Mouse (Mus musculus): ENCODE measurements around the gene Depdc1b.

Gene Depdc1b

GRCm38 (mm10) chr13:108357362-108357761 is 41.2 kb downstream of the Depdc1b start:
- no peak for DNase-seq (ENCODE audit: low read depth, low spot score)
- Histone ChIP-seq H3K27me3 (ENCODE audit: control insufficient read depth, insufficient read depth, low read length, poor library complexity, severe bottlenecking) (no peaks in the 10 kb centered on the region), H3K36me3 (ENCODE audit: control insufficient read depth, insufficient read depth, low read length, poor library complexity, severe bottlenecking) (no peaks in the 10 kb centered on the region)

GRCm38 (mm10) chr13:108358228-108358627 is 42.1 kb downstream of the Depdc1b start:
- Histone ChIP-seq H3K27me3 (ENCODE audit: control insufficient read depth, insufficient read depth, low read length, poor library complexity, severe bottlenecking) (no peaks in the 10 kb centered on the region), H3K36me3 (ENCODE audit: control insufficient read depth, insufficient read depth, low read length, poor library complexity, severe bottlenecking) (no peaks in the 10 kb centered on the region)
- DNase-seq (ENCODE audit: low read depth, low spot score): no peak

DNA sequence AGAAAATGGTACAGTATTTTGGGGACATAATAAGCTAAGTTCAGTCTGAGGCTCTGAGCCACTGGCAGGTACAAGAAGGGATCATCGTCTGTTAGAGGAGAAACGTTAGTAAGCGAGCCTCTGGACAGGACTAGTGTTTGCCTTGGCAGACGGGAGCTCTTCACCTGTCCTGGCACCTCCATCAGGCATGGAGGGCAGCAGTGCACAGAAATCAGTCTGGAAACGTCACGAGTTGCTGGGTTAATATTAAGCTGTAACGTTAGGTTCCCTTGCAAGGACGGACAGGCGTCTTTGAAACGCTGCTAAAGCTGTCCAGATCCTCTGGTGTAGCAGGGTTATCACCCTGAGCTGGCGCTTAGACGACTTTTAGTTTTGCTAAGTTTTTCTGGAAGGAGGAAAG is 51.4 kb downstream of the Depdc1b start:
- no peaks in the 10 kb centered on the region for H3K36me3 ChIP-seq (ENCODE audit: control insufficient read depth, insufficient read depth, low read length, poor library complexity, severe bottlenecking)
- no peaks in the 10 kb centered on the region for H3K27me3 ChIP-seq (ENCODE audit: control insufficient read depth, insufficient read depth, low read length, poor library complexity, severe bottlenecking)
- no peak for DNase-seq (ENCODE audit: low read depth, low spot score)

GRCm38 (mm10) chr13:108370241-108370941 is 54.3 kb downstream of the Depdc1b start:
- Histone ChIP-seq H3K36me3 (ENCODE audit: control insufficient read depth, insufficient read depth, low read length, poor library complexity, severe bottlenecking) (no peaks in the 10 kb centered on the region), H3K27me3 (ENCODE audit: control insufficient read depth, insufficient read depth, low read length, poor library complexity, severe bottlenecking) (no peaks in the 10 kb centered on the region)
- DNase-seq (ENCODE audit: low read depth, low spot score): no peak

DNA sequence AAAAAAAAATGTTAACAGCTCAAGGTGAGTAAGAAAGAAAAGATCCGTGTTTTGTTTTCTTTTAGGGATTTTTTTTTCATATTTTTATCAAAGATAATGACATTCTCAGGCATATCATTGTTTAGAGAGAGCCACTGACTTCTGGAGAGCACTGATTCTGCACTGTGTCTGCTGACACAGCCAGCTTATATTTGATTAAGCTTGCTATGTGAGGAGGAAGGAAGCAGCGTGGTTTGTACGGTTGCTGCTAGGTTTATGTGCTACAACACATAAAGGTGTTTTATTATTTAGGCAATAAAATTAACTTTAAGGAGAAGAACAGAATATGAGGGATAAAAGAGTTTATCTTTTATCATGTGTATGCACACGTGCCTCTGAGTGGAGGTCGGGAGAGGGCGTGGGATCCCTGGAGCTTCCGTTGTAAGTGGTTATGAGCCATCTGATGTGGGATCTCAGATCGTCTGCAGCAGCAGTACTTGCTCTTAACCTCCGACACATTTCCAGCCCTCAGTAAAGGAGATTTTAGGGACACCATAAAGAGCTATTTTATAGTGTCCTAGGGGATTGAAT is 55.3 kb downstream of the Depdc1b start:
- no peaks in the 10 kb centered on the region for H3K27me3 ChIP-seq (ENCODE audit: control insufficient read depth, insufficient read depth, low read length, poor library complexity, severe bottlenecking)
- H3K36me3 ChIP-seq (ENCODE audit: control insufficient read depth, insufficient read depth, low read length, poor library complexity, severe bottlenecking): no peaks in the 10 kb centered on the region
- no peak for DNase-seq (ENCODE audit: low read depth, low spot score)

- no peaks in the 10 kb centered on the region for H3K36me3 ChIP-seq (ENCODE audit: control insufficient read depth, insufficient read depth, low read length, poor library complexity, severe bottlenecking)
- H3K27me3 ChIP-seq (ENCODE audit: control insufficient read depth, insufficient read depth, low read length, poor library complexity, severe bottlenecking): no peaks in the 10 kb centered on the region
- no peak for DNase-seq (ENCODE audit: low read depth, low spot score)
These were observed 57.1 kb downstream of the Depdc1b start for GRCm38 (mm10) chr13:108373231-108373630.

- no peaks in the 10 kb centered on the region for H3K36me3 ChIP-seq (ENCODE audit: control insufficient read depth, insufficient read depth, low read length, poor library complexity, severe bottlenecking)
- no peak for DNase-seq (ENCODE audit: low read depth, low spot score)
- H3K27me3 ChIP-seq (ENCODE audit: control insufficient read depth, insufficient read depth, low read length, poor library complexity, severe bottlenecking): no peaks in the 10 kb centered on the region
These were observed 60.5 kb downstream of the Depdc1b start for GRCm38 (mm10) chr13:108376637-108377036.

DNA sequence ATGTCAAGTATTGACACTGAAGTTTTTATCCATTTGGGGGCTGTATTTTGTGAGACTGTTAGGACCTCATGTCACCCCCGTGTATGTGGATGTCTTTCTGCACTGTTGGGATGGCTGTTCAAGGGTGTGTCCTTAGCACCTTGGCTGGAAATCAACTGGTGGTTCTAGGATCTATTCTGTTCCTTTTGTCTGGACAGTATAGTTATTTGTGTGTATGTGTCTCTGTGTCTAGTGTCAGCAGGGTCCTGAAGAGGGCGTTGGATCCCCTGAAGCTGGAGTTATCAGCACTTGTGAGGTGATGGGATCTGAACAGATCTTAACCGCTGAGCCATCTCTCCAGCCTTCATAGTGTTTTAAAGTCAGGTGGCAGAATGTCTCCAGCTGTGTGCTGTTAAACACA is 65.0 kb downstream of the Depdc1b start:
- no peaks in the 10 kb centered on the region for H3K27me3 ChIP-seq (ENCODE audit: control insufficient read depth, insufficient read depth, low read length, poor library complexity, severe bottlenecking)
- H3K36me3 ChIP-seq (ENCODE audit: control insufficient read depth, insufficient read depth, low read length, poor library complexity, severe bottlenecking): no peaks in the 10 kb centered on the region
- no peak for DNase-seq (ENCODE audit: low read depth, low spot score)

GRCm38 (mm10) chr13:108383051-108383450 is 66.9 kb downstream of the Depdc1b start:
- no peaks in the 10 kb centered on the region for H3K36me3 ChIP-seq (ENCODE audit: control insufficient read depth, insufficient read depth, low read length, poor library complexity, severe bottlenecking)
- no peaks in the 10 kb centered on the region for H3K27me3 ChIP-seq (ENCODE audit: control insufficient read depth, insufficient read depth, low read length, poor library complexity, severe bottlenecking)
- no peak for DNase-seq (ENCODE audit: low read depth, low spot score)

GRCm38 (mm10) chr13:108386058-108386457 is 69.9 kb downstream of the Depdc1b start:
- H3K36me3 ChIP-seq (ENCODE audit: control insufficient read depth, insufficient read depth, low read length, poor library complexity, severe bottlenecking): no peaks in the 10 kb centered on the region
- no peaks in the 10 kb centered on the region for H3K27me3 ChIP-seq (ENCODE audit: control insufficient read depth, insufficient read depth, low read length, poor library complexity, severe bottlenecking)
- DNase-seq (ENCODE audit: low read depth, low spot score): no peak

DNA sequence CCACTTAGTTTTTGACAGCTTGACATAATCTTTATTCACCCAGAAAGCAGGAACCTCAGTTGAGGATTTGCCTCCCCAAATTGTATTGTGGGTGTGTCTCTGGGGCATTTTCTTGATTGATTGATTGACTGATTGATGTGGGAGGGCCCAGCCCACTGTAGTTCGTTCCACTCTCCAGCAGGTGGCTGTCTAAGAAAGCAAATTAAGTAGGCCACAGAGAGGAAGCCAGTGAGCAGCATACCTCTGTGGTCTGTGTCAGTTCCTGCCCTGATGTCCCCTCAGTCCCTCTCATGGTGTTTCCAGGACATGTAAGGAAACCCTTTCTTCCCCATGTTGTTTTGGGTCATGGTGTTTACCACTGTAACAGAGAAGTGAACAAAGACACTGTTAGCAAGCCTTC is 74.4 kb downstream of the Depdc1b start:
- DNase-seq (ENCODE audit: low read depth, low spot score): peak; percentile 70
- Histone ChIP-seq H3K36me3 (ENCODE audit: control insufficient read depth, insufficient read depth, low read length, poor library complexity, severe bottlenecking) (no peaks in the 10 kb centered on the region), H3K27me3 (ENCODE audit: control insufficient read depth, insufficient read depth, low read length, poor library complexity, severe bottlenecking) (no peaks in the 10 kb centered on the region)

GRCm38 (mm10) chr13:108403197-108403596 is 87.1 kb downstream of the Depdc1b start:
- H3K27me3 ChIP-seq (ENCODE audit: control insufficient read depth, insufficient read depth, low read length, poor library complexity, severe bottlenecking): no peaks in the 10 kb centered on the region
- no peak for DNase-seq (ENCODE audit: low read depth, low spot score)

DNA sequence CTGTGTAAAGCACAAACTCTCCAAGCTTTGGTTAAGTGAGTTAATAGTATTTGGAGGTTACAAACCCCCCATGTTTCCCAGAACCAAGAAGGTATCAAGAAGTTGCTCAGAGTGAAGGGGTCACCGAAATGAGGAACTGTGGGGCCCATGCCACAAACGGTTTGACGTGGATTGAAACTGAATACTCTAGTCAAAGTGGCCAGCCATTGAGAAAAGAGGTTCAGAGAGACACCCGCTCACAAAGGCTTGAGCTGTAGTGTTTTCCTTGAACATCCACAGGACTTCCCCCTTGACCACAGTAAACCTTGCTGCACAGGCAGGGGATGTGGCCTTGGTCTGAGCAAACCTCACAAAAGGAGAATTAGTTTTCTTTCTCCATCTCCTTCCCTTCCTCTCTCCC is 88.2 kb downstream of the Depdc1b start:
- H3K27me3 ChIP-seq (ENCODE audit: control insufficient read depth, insufficient read depth, low read length, poor library complexity, severe bottlenecking): no peaks in the 10 kb centered on the region
- no peaks in the 10 kb centered on the region for H3K36me3 ChIP-seq (ENCODE audit: control insufficient read depth, insufficient read depth, low read length, poor library complexity, severe bottlenecking)
- DNase-seq (ENCODE audit: low read depth, low spot score): no peak

More at GRCm38 (mm10) chr13:108403197-108403596, 87.1 kb downstream of the Depdc1b start:
- H3K36me3 ChIP-seq (ENCODE audit: control insufficient read depth, insufficient read depth, low read length, poor library complexity, severe bottlenecking): no peaks in the 10 kb centered on the region

DNA sequence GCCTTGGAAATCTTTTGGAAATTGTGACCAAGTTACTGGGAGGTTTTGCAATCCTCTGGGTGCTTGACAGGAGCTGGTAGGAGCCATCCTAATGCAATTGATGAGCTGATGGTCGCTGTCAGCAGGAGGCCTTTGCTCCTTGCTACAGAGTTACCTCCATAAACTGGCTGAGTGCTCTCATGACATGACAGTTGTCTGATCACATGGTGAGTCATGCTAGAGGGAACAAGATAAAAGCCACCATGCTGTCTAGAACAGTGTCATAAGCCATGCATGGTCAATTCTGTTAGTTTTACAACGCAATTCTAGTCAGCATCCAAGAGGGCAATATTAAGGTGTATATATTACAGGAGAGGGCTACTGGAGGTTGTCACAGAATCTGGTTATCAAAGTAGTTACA is 99.3 kb downstream of the Depdc1b start:
- no peak for DNase-seq (ENCODE audit: low read depth, low spot score)
- Histone ChIP-seq H3K36me3 (ENCODE audit: control insufficient read depth, insufficient read depth, low read length, poor library complexity, severe bottlenecking) (no peaks in the 10 kb centered on the region), H3K27me3 (ENCODE audit: control insufficient read depth, insufficient read depth, low read length, poor library complexity, severe bottlenecking) (no peaks in the 10 kb centered on the region)

GRCm38 (mm10) chr13:108418741-108419507 is 102.8 kb downstream of the Depdc1b start:
- DNase-seq (ENCODE audit: low read depth, low spot score): no peak
- H3K27me3 ChIP-seq (ENCODE audit: control insufficient read depth, insufficient read depth, low read length, poor library complexity, severe bottlenecking): no peaks in the 10 kb centered on the region
- H3K36me3 ChIP-seq (ENCODE audit: control insufficient read depth, insufficient read depth, low read length, poor library complexity, severe bottlenecking): no peaks in the 10 kb centered on the region
